Mouse (Mus musculus): ENCODE measurements around the gene Atp6v1a. TPM values are rescaled to one million over a fixed set of nuclear protein-coding genes. Genes with fewer than 3 reads are reported as not detected.

Gene Atp6v1a
- polyA plus RNA-seq, 1 experiment from 2014 or later: 129 TPM

GRCm38 (mm10) chr16:44052390-44052789 lies 87.1 kb downstream of the Atp6v1a start:
- Histone ChIP-seq H3K27ac (replicated peaks) (no peak overlapping the region), H3K4me3 (no peak overlapping the region), H3K4me1 (replicated peaks) (no peaks in the 10 kb centered on the region), H3K27me3 (no peaks in the 10 kb centered on the region), H3K9ac (no peak overlapping the region), H3K36me3 (no peaks in the 10 kb centered on the region), H3K9me3 (no peaks in the 10 kb centered on the region), H3K4me2 (no peak overlapping the region)
- 91% methylated on average over 6 of the region's 6 CpGs for WGBS
- ATAC-seq (ENCODE audit: low FRiP score, low read depth): no peak

DNA sequence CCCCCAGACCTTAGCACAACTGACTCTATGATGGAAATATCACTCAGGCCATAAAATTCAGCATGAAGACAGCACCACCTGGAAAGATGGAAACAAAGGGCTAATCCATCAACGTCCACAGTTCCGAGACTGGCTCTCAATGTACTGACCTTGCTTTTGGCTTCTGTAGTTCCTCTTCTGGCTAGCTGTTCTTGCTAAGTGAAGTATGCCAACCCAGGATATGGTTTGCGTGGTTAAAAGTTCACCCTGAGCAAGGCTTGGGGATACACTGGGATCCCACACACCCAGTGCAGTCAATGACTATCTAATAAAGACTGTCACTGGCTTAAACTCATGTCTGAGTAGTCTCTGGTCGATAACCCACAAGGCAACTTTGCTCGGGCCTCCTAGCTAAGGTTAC lies 89.4 kb downstream of the Atp6v1a start:
- no peaks in the 10 kb centered on the region for H3K4me1 ChIP-seq (replicated peaks)
- H3K27ac ChIP-seq (replicated peaks): no peak overlapping the region
- no peaks in the 10 kb centered on the region for H3K27me3 ChIP-seq
- H3K9me3 ChIP-seq: no peaks in the 10 kb centered on the region
- H3K4me2 ChIP-seq: no peak overlapping the region
- no peak overlapping the region for H3K9ac ChIP-seq
- H3K36me3 ChIP-seq: no peaks in the 10 kb centered on the region
- no peak for ATAC-seq (ENCODE audit: low FRiP score, low read depth)
- no peak overlapping the region for H3K4me3 ChIP-seq
- WGBS: 79% methylated on average over 5 of the region's 5 CpGs

DNA sequence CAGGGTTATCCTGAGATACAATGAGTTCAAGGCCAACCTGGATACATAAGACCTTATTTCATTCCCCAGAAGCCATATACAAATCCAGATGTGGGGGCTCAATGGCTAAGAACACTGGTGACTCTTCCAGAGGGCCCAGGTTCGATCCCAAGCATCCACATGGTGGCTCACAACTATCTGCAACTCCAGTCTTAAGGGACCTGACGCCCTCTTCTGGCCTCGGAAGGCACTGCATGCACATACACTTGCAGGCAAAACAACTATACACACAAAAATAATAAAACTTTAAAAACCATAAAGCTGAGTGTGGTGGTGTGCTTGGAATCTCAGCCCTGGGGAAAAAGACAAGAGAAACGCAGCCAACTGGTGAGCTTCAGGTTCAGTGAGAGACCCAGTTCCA lies 100.4 kb downstream of the Atp6v1a start:
- WGBS: 81% methylated on average over 4 of the region's 4 CpGs
- no peak for ATAC-seq (ENCODE audit: low FRiP score, low read depth)
- Histone ChIP-seq H3K27me3 (no peaks in the 10 kb centered on the region), H3K9ac (no peak overlapping the region), H3K27ac (replicated peaks) (no peak overlapping the region), H3K4me3 (no peak overlapping the region), H3K4me2 (no peak overlapping the region), H3K9me3 (no peaks in the 10 kb centered on the region), H3K4me1 (replicated peaks) (no peaks in the 10 kb centered on the region), H3K36me3 (no peaks in the 10 kb centered on the region)

Other genes starting within 250 kb of the Atp6v1a start
- 8.9 and 9.2 TPM in 2 replicates for gene Ccdc191, start 249.9 kb downstream of the Atp6v1a start, polyA plus RNA-seq (2015; fragmentation: Nextera tagmentation; extraction: Ambion mirVana)
- gene Qtrt2, start 212.9 kb downstream of the Atp6v1a start, polyA plus RNA-seq (2015; fragmentation: Nextera tagmentation; extraction: Ambion mirVana): 16.6 and 19.5 TPM in 2 replicates
- 3.6 and 3.8 TPM in 2 replicates for gene Zdhhc23, start 159.9 kb downstream of the Atp6v1a start, polyA plus RNA-seq (2015; fragmentation: Nextera tagmentation; extraction: Ambion mirVana)
- 3.4 and 3.5 TPM in 2 replicates for gene Gramd1c, start 76.4 kb downstream of the Atp6v1a start, polyA plus RNA-seq (2015; fragmentation: Nextera tagmentation; extraction: Ambion mirVana)
- 62.4 and 64.9 TPM in 2 replicates for gene Naa50, start 125 bp upstream of the Atp6v1a start, polyA plus RNA-seq (2015; fragmentation: Nextera tagmentation; extraction: Ambion mirVana)
- 2.4 and 3.0 TPM in 2 replicates for gene Usf3, start 33.5 kb upstream of the Atp6v1a start, polyA plus RNA-seq (2015; fragmentation: Nextera tagmentation; extraction: Ambion mirVana)
- gene Sidt1, start 193.5 kb upstream of the Atp6v1a start, polyA plus RNA-seq (2015; fragmentation: Nextera tagmentation; extraction: Ambion mirVana): 13.6 and 15.3 TPM in 2 replicates
- 11.9 and 15.8 TPM in 2 replicates for gene Spice1, start 207.4 kb upstream of the Atp6v1a start, polyA plus RNA-seq (2015; fragmentation: Nextera tagmentation; extraction: Ambion mirVana)

All from hindbrain, embryonic 15.5 days (tissue).